Mouse (Mus musculus): ENCODE data around the gene Pik3r6.

Gene Pik3r6

DNA sequence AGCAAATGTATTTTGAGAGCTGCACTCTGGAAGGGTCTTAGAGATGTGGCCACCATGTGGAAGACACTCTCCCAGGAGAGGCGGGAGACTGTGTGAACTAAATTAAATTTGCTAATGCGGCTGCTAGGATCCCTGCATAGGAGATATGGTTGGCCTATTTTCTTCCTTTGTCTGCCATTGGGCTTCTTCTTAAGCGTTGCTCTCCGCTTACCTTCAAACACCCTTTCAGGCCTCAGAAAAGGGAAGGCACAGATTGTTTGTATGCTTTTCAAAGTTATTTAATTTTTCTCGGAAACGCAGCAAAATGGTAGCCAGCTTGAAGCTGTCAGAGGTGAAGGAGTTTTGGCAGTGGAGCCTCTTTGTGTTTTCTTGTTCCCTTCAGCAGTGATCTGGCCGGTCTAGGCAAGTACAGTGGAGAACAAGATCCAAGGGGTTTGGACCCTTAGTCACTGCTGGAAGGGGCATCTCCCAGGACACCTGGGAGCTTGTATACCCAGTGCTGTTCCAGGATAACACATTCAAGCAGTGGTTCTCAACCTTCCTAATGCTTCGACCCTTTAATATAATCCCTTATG, 81.2 kb downstream of the Pik3r6 start:
- DNase-seq (ENCODE audit: low spot score) = no peak

DNA sequence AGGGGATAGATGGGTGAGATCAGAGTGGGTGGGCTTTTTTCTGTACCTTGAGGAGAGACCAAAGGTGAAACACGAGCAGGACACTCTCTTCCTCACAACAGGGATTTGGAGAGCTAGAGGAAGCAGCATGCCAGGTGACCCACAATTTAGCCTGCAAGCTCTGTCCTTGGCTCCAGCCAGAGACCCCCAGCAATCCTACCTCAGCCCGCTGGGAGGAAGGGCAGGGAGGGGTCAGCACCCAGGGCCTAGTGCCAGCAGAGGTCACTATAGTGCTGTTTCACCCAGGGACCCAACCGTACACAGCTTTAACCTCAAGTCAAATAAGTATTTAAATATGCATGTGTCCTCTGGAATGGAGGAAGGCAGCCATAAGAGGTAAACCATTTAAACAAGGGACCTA, 83.1 kb downstream of the Pik3r6 start:
- no peak for DNase-seq (ENCODE audit: low spot score)

DNA sequence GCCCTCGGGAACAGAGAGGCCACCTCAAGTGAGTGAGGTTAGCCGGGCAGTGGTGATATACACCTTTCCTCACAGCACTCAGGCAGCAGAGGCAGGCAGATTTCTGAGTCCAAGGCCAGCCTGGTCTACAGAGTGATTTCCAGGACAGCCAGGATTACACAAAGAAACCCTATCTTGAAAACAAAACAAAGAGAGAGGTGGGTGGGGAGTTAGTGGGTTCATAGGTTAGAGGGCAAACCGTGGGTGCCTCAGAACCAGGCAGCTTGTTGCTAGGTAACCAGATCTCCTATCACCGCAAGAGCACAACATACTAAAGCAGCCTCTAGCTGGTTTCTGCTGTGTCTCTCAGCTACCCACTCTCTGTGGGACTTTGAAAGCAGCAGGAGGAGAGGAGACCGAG, 83.9 kb downstream of the Pik3r6 start, which contains the start of gene Ccdc42:
Ccdc42 (plus strand) TSS at position 301 of the 400 bp plus-strand sequence.
- DNase-seq (ENCODE audit: low spot score) = no peak

DNA sequence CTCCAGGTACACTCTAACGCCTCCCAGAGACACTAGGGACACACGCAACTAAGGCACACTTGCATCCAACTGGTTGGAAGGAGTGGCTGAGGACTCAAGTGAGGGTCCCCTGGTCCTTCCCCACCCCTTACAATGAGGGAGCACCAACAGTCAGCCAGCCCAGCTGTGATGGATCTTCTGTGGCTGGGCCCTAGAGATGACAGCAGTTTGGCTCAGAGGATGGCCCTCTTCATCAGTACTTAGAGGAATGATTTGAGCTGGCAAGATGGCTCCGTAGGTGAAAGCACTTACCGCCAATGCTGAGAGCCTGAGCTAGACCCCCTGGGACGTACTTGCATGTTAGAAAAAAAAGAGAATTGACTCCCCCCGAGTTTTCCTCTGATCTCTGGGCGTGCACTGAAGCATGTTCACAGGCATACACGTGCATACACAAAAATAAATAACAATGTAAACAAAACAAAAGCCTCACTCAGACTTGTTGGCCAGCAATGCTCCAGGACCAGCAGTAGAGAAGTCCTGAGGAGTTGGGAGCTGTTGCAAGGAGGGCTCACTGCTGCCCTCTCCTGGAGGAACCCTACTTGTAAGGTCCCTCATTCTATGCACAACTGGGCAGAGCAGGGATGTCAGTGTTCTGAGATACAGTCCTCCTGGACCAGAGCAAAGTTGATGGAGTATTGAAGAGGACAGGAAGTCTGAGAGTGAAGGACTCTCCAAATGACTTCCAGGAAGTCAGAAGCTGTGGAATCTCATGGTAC, 86.4 kb downstream of the Pik3r6 start:
- DNase-seq (ENCODE audit: low spot score) = peak; percentile 68

DNA sequence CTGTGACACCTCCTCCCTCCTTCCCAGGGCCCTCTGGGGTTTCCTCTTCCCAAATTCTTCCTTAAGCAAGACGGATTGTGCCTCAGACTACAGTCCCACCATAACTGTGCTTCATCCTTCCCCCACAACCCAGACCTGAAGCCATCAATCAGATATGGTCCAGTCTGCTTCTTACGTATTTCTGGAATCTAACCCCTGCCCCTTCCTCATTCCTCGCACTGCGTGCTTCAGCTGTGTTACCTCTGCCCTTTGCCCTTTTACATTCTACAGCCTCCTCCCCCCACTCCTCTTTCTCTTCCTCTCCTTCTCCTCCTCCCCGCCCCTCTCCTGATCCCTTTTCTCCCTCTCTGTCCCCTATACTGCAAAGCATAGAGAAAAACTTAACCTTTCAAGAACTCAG, 88.9 kb downstream of the Pik3r6 start:
- no peak for DNase-seq (ENCODE audit: low spot score)

DNA sequence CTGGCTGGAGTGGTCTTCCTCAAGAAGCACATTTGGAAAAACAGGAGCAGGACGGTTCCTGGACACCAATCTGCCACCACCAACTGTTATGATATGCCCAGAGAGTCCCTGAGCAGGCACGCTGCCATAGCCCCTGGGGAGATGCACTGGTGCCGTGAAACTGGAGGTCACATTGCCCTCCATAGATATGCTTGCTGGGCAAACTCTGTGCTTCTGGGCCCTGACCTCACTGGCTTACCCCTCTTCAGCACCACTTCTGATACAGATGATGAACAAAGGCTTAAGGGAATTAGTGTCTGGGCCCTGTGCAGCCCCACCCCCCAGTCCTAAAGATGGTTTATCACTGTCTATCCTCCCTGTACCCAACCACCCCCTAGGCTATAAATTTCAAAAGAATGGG, 90.4 kb downstream of the Pik3r6 start:
- DNase-seq (ENCODE audit: low spot score) = no peak

DNA sequence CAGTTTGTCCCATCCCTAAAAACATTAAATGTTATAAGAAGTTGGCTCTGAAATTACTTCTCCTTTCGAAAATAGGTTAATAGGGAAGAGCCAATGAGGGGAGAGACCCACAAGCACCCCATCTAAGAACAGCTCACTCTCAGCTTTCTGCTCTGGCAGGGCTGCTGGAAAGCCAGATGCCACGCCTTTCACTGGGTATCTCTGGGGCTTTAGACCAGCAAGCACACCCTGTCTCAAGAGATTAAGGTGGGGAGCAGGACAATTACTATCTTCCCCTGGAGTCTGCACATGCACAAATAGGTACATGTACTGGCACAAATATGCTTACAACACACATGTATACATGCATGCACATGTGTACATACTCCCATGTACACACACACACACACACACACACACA, 95.1 kb downstream of the Pik3r6 start:
- DNase-seq (ENCODE audit: low spot score) = no peak

DNA sequence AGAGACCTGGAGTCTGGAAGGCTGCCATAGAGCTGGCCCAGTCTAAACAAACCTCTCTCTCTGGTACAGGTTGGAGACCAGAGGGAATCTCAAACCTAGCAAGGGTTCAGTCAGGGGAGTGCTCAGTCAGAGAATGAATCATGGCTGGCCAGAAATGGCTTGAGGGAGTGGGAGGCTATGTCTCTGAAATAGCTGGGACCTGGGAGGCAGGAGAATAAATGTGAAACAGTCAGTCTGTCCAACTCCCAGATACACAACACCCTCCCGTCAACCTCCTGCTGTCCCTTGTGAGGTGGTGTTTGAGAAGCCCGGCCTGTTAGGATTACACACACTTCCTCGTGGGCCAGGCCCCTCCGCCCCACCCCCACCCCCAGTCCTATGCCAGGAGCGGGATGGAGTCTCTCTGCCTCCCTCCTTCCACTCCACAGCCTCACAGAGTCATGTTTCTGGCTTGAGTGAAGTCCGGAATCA, 97.8 kb downstream of the Pik3r6 start:
- no peak for DNase-seq (ENCODE audit: low spot score)

DNA sequence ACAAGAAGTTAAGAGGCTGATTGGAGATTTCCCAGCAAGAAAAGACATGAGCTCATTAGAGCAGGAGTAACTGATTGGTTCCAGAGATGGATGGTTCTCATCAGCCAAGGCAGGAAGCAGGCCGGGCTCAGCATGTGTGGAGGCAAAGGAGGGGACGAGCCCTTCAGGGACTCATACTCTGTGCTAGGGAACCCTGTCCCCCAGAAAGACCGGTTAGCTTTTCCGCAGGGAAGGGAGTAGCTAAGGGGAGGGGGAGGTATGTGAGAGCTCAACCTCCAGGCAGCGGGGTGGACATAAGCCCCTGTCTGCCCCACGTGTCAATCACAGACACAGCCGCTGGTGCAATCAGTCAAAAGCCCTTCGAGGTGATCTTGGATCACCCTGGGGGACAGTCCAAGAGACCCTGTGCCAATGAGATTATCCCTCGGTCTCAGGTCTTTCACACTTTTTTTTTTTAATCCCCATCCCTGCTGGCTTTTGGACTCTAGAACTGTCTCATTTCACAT, 98.7 kb downstream of the Pik3r6 start:
- no peak for DNase-seq (ENCODE audit: low spot score)
